Mouse (Mus musculus) limb, embryonic 10.5 days (tissue): Measurements from ENCODE around the gene Gm11009. TPM values are rescaled to one million over a fixed set of nuclear protein-coding genes. Genes with fewer than 3 reads are reported as not detected.
"Not testable (repeated sequence)": the region's sequence is repeated elsewhere in the genome, so short reads cannot be mapped to it uniquely, and the experiment has no call there.

Experiments
- DNase-seq: peaks from one replicate; pipeline ENCODE4 v3.0.0-alpha.2; 2017; ENCODE audit warnings: low spot score
- H3K27ac ChIP-seq: fragments of 300-500 bp; sonication (generic); 2 replicates; pipeline ENCODE4 v1.5.1; 2016; ENCODE audit warnings: mild to moderate bottlenecking
- H3K27me3 ChIP-seq: fragments of 300-500 bp; sonication (generic); 2 replicates; pipeline ENCODE4 v1.6.1; 2016; ENCODE audit warnings: low read depth, mild to moderate bottlenecking; ENCODE audit not compliant: poor library complexity, severe bottlenecking
- H3K36me3 ChIP-seq: fragments of 300-500 bp; sonication (generic); 2 replicates; pipeline ENCODE4 v1.6.1; 2016; ENCODE audit warnings: mild to moderate bottlenecking, moderate library complexity
- H3K4me1 ChIP-seq: fragments of 300-500 bp; sonication (generic); 2 replicates; pipeline ENCODE4 v1.6.1; 2016
- H3K4me3 ChIP-seq: fragments of 300-500 bp; sonication (generic); 2 replicates; pipeline ENCODE4 v1.5.1; 2016; ENCODE audit warnings: mild to moderate bottlenecking, moderate library complexity
- H3K9me3 ChIP-seq: fragments of 300-500 bp; sonication (generic); replicated peaks from 2 replicates; pipeline ENCODE4 v1.6.1; 2016; ENCODE audit warnings: mild to moderate bottlenecking
- WGBS: fragments of 180-500 bp; shearing (Covaris S2); methylation state at CpG from one replicate; pipeline ENCODE4 v1.1.7; 2016; 5-methylcytosine and 5-hydroxymethylcytosine counted together
- polyA plus RNA-seq: library from polyadenylated mRNA; unstranded; fragments of >200 nt; fragmentation: Nextera tagmentation; extraction: Ambion mirVana; gene quantifications from 2 replicates; pipeline ENCODE4 v1.2.1, GENCODE M21; 2016

Gm11009 gene
- polyA plus RNA-seq, result not detected in 2 replicates

DNA sequence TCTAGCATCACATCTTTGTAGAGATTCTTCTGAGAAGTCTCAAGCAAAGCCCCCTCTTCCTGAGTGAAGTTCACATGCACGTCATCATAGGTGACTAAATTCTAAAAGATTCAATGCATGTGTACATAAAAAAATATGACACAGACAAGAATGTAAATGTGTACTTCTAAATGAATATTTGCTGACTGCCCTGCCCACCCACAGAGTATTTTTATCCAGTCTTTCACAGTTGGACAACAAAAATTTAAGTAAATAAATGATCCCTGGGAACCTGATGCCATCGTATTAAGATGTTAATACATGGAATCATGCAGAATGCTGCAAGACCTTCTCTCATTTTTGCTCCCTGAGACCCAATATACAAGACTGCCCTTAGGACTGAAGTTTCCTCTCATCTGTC is at the start of gene Gm11009:
TSS of gene Gm11009 (minus strand) at position 101 of the 400 bp plus-strand sequence.
- not testable (repeated sequence) for H3K4me3 ChIP-seq, H3K27me3 ChIP-seq, H3K36me3 ChIP-seq, H3K27ac ChIP-seq, H3K4me1 ChIP-seq, DNase-seq, H3K9me3 ChIP-seq
- no CpG with 5 or more reads among the region's 2 CpGs for WGBS

Other genes with a start within 250 kb of the Gm11009 start
- 1.6 TPM in 1 of 2 replicates, not detected in the other for gene Gm2004, start 169.7 kb downstream of the Gm11009 start, polyA plus RNA-seq
- gene 2210418O10Rik, start 92.9 kb downstream of the Gm11009 start, polyA plus RNA-seq, result 8.9 and 11.9 TPM in 2 replicates
- gene Gm14435, start 104.1 kb upstream of the Gm11009 start, polyA plus RNA-seq, result 9.3 and 10.5 TPM in 2 replicates
- 0.21 TPM in 1 of 2 replicates, not detected in the other for gene Gm14434, start 167.3 kb upstream of the Gm11009 start, polyA plus RNA-seq
- gene Zfp967, start 201.6 kb upstream of the Gm11009 start, polyA plus RNA-seq, result not detected in 2 replicates